ENCODE assay signal across 8 mouse cellular contexts in genomic region chr9:48740098-48740505, GRCm38 (mm10).
DNase-seq lines count a peak whose midpoint lies in the region; ATAC-seq and TF ChIP-seq lines count a peak whose summit lies in the region.

No protein-coding gene starts in this region.

- H3K4me1 ChIP-seq in ES-E14 (ENCODE audit: control insufficient read depth in 2 of 2, insufficient read depth in 2 of 2, low read length in 2 of 2, poor library complexity in 1 of 2): no peaks in the 10 kb centered on the region; a peak in 1 of 4 replicates

- no peak overlapping the region for H3K27ac ChIP-seq in ES-E14 (ENCODE audit: insufficient read depth, low read depth, low read length, poor library complexity, severe bottlenecking)
- H3K27ac ChIP-seq in layer of hippocampus, adult 2 months: peak overlapping the region; percentile 99

- peak; percentile 2 for DNase-seq in ES-E14 (ENCODE audit: low read depth, low spot score)
- DNase-seq in cerebellum, adult 11-12 months: peak; percentile 99
- DNase-seq in heart, postnatal 4 days: peak; percentile 97
- peak; percentile 90 to 93 for DNase-seq in layer of hippocampus, adult 2 months (ENCODE audit: low spot score in 2 of 2)
- DNase-seq in lung, adult 18-20 months: peak; percentile 97 to 98
- DNase-seq in testis, postnatal 14 days (ENCODE audit: low spot score): peak; percentile 89

- no peaks in the 10 kb centered on the region for H3K36me3 ChIP-seq in ES-E14 (ENCODE audit: control insufficient read depth, insufficient read depth, low read length, poor library complexity, severe bottlenecking)

- ATAC-seq in frontal cortex, adult (ENCODE audit: low TSS enrichment): 0 out of 2 replicates have a peak, but pooled peaks have one; percentile 19
- peak; percentile 45 for ATAC-seq in neutrophil, adult 5-6 weeks (ENCODE audit: extremely low read depth, insufficient number of reproducible peaks, low FRiP score, poor library complexity, severe bottlenecking)

- no peaks in the 10 kb centered on the region for H3K9me3 ChIP-seq in ES-E14 (ENCODE audit: control insufficient read depth, insufficient read depth, low read depth, low read length)

- in situ Hi-C loops in ES-E14 (cut with MboI; ENCODE audit: low sequenced_read_pairs in 2 of 2, unreplicated experiment in 2 of 2): no loop called here

- peak; percentile 8; the same call in 1 of the 2 replicates for TF ChIP-seq CTCF in layer of hippocampus, adult 2 months (conservative IDR thresholded peaks at IDR 0.05)

- no peak overlapping the region for H3K9ac ChIP-seq in ES-E14 (ENCODE audit: insufficient read depth, low read depth, low read length, poor library complexity, severe bottlenecking)

- no peak overlapping the region for H3K4me3 ChIP-seq in ES-E14 (ENCODE audit: insufficient read depth in 1 of 2, low read depth in 1 of 2, low read length in 2 of 2, poor library complexity in 1 of 2, severe bottlenecking in 1 of 2)
- H3K4me3 ChIP-seq in layer of hippocampus, adult 2 months: peak overlapping the region; percentile 7; the same call in 1 of the 2 replicates

TF ChIP-seq in ES-E14, 5 proteins besides CTCF, POLR2A, EP300 and RAD21:
- TF ChIP-seq ZNF384 (IDR thresholded peaks at IDR 0.05; ENCODE audit: low read depth, low read length): no peak
- TF ChIP-seq ZC3H11A (IDR thresholded peaks at IDR 0.05; ENCODE audit: borderline replicate concordance, low read depth, low read length): no peak
- no peak for TF ChIP-seq MAFK (IDR thresholded peaks at IDR 0.05; ENCODE audit: insufficient read depth, low read depth, low read length)
- TF ChIP-seq CHD2 (IDR thresholded peaks at IDR 0.05; ENCODE audit: low read depth, low read length): no peak
- TF ChIP-seq HCFC1 (IDR thresholded peaks at IDR 0.05; ENCODE audit: borderline replicate concordance, insufficient read depth, low read length): no peak
TF ChIP-seq in ES-E14: peak in this region for 0.

Comparison
In these comparisons a context has a peak if more than half of its experiments do, and no peak if none do; other contexts are left out.
1. DNase-seq: peak in every context shown above with its lines; median percentile 99 in cerebellum, adult 11-12 months; 98 in lung, adult 18-20 months; 97 in heart, postnatal 4 days; 92 in layer of hippocampus, adult 2 months; 89 in testis, postnatal 14 days; 2 in ES-E14.